Mouse (Mus musculus) frontal cortex, postnatal 25 days (tissue): ENCODE measurements around the gene Mphosph9.

ENCODE experiments used
- DNase-seq, 2 experiments: peaks; one replicate each; pipeline ENCODE4 v3.0.0; 2022; ENCODE audit warnings: low spot score in 2 of 2

Gene Mphosph9

GRCm38 (mm10) chr5:124267652-124268051, 60.1 kb downstream of the Mphosph9 start:
- DNase-seq = no peak

DNA sequence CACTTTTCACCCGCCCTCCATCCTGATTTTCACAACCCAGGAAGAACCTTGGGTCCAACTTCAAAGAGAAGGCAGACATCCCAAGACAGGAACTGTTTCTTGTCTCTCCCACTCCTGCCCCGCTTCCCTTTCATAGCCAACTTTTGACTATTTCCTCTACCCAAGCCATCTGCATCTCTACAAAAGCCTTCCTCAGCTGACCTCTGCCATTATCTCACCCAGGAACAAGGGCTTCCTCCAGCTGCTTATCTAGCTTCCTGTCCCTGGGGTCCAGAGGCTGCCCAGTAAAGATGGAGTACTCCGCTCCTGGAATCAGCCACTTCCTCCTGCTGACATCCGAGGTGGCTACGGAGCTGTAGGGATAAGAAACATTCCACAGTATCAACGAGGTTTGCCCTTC, 61.0 kb downstream of the Mphosph9 start:
- DNase-seq = no peak

- no peak for DNase-seq
These were observed 64.5 kb downstream of the Mphosph9 start for GRCm38 (mm10) chr5:124263246-124263645.

DNA sequence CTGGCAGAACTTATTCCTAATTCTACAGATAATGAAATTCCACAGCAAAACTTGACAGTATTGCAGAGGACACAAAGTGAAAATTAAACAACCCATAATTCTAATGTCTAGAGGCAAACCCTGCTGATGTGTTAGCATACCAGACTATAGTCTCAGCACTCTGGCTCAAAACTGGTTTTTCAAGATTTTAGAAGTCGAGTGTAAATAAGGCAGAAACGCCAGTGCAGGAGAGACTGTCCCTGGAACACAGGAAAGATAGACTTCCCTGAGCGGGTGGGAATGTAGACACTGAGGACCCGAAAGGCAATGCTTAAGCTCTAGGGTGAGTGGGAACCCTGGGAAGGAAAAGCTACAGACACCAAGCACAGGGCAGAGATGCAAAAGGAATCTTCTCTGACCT, 65.7 kb downstream of the Mphosph9 start:
- DNase-seq = no peak

DNA sequence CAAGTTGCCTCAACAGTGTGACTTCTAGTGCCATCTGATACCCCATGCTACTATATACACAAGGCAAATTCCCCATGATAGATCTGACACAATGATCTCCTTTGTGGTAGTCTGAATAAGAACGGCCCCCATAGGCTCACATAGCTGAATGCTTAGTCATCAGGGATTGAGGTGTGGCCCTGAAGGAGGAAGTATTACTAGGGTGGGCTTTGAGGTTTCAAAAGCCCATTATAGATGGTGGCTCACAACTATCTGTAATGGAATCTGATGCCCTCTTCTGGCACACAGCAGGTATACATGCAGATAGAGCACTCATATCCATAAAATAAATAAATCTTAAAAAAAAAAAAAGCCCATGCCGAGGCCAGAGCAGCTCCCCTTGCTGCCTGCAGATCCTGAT, 68.6 kb downstream of the Mphosph9 start:
- DNase-seq = no peak

DNA sequence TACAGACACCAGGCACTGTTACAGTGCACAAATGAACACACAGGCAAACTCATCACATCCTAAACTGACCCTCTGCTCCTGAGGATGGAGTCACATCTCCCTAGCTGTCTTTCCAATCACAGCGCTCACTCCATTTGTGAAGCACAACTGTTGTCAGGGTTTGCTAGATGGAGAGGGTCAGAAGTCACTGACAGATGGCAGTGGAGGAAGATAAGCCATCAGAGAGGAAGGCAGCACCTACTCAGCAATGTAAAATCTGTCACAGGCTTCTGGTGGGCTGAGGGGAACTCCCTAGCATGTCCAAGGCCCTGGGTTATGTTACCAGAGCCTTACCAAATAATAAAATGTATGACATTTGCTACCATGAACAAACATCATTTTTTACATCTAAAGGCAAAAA, 69.7 kb downstream of the Mphosph9 start:
- no peak for DNase-seq

- no peak for DNase-seq
These were observed 72.6 kb downstream of the Mphosph9 start for GRCm38 (mm10) chr5:124255141-124255540.

DNA sequence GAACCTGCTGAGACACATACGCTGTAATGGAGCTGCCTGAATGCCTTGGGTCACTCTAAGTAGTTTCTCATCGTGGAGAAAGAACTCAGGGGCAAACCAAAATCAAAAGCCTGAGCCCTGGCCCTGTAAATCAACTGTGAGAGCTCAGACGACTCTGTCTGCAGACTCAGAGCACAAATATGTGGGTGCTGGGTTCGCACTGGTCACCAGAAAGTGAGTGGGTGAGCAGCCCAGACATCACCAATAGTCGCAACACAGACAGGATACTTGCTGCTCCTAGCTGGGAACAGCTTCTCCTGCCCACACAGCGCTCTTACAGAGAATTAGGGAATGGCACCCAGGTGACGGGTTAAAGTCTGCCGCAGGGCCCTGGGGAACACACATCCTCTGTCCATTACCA, 74.2 kb downstream of the Mphosph9 start:
- no peak for DNase-seq

GRCm38 (mm10) chr5:124252580-124253320, 75.0 kb downstream of the Mphosph9 start:
- no peak for DNase-seq

- no peak for DNase-seq
These were observed 76.7 kb downstream of the Mphosph9 start for GRCm38 (mm10) chr5:124251070-124251469.

DNA sequence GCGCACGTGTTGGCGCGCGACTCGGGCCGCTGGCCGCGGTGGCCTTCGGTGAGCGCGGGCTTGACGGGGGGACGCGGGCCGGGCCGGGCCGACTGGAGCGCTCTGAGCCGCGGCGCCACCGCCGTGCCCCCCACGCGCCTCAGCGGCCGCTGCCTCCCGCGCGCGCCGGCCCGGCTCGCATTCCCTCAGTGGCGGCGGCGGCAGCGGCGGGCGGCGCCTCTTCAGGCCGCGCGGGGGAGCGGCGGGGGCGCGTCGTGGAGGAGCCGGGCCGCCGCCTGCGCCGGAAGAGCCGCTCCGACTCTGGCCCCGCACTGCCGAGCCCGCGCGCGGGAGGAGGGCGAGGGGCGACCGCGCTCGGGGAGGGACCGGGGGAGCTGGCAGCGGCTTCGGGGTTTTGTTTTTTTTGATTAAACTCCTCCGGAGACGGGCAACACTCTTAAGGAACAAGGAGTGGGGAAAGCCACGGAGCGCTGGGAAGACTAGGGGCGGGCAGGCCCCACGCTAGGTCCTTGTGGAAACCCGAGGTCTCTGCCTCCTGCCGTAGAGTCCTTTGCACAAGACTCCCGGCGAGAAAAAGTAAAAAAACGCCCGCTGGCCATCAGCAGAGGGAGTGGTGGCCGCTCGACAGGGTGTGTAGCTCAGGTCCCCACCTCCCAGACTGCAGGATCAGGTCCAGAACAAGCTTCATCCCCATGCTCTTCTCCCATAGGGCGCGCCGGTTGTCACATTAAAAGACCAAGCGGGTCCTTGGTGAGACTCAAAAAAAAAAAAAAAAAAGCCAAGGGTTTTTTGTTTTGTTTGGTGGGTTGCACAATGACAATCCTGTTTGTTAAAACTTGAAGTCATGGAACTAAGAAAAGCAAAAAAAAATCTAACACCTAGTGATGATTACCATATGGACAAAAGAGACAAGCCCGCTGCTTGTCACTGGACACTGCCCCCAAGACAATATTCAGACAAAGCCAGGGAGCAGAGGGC, 77.9 kb downstream of the Mphosph9 start, which contains the start of gene Pitpnm2:
Gene Pitpnm2, minus strand, starts transcription at position 147 of the 978 bp plus-strand sequence.
- no peak for DNase-seq

DNA sequence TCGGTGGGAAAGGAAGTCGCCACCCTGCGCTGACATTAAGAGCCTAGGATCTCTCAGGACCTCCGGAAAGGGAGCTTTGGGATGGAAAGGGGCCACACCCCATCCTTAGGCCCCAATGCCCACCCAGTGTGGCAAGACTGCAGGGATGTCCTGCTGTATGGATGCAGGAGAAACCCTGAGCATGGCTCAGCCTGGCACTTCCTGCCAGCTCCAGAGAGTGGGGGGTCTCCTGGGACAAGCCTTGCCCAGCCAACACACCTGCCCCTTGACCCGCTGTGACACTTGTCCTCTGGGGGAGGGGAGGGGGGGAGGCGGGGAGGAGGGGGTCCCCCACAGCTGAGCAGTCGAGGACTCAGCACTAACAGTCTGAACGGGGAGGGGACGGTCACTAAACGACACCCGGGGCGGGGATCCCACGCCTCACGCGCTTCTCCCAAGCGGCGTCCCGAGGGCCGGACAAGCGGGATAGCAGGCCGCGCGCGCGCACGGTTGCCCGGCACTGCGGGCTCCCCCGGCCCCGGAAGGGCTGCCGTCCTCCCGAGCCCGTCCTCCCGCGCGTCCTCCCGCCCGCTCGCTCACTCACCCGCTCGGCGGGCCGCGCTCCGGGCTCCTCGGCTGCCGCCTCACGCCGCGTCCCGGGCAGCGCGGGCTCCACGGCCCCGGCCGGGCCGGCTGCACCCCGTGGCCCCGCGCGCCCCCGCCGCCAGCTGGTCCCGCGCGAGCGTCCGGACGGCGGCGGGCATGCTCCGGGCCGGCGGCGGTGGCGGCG, 78.7 kb downstream of the Mphosph9 start:
- DNase-seq = no peak

GRCm38 (mm10) chr5:124247986-124248626, 79.7 kb downstream of the Mphosph9 start:
- no peak for DNase-seq

- no peak for DNase-seq
These were observed 80.5 kb downstream of the Mphosph9 start for GRCm38 (mm10) chr5:124247296-124247695.

DNA sequence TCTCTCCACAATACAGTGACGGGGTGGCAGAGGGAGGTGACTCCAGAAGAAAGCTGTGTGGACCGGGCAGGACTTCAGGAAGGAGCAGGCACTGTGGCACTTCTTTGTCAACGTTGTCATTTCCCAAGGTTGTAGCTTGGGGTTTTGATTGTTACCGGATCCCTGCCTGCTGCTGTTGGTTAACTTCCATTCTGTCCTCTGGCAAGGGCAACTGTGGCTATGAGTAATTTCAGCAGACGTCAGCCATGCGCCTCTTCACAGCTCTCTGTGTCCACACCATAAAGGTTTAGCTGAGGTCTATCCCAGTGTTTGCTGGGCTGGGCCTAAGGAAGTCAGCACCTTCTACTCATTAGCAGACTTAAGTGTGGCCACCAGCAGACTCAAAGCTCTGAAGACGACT, 82.9 kb downstream of the Mphosph9 start:
- DNase-seq = no peak

GRCm38 (mm10) chr5:124244449-124244848, 83.3 kb downstream of the Mphosph9 start:
- no peak for DNase-seq

DNA sequence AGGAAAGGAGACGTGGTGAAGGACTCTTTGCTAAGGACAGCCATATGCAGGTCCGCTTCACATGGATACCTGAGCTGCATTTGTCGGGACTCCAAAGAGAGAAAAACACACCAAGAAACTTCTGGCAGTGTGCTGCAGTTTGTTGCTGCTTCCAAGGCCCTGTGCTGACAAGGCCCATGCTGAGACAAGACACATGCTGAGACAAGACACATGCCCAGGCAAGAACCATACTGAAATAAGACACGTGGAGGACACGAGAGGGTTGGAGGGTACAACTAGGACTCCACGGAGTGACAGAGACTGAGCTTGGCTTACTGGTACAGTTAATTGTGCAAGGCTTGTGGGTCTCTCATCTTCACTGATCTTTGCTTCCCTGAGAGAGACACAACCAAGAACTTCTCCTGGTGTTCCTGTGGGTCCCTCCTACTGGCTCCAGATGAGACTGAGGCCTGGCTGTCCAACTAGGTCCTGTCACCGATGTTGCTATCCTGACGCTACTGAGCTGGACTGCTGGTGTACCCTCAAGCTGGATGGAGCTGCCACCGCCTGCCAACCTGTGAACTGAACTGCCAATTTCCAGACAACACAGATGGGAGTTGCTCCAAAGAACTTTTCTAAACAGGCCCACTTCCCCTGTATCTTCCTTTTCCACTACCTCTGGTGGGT, 84.4 kb downstream of the Mphosph9 start:
- no peak for DNase-seq

DNA sequence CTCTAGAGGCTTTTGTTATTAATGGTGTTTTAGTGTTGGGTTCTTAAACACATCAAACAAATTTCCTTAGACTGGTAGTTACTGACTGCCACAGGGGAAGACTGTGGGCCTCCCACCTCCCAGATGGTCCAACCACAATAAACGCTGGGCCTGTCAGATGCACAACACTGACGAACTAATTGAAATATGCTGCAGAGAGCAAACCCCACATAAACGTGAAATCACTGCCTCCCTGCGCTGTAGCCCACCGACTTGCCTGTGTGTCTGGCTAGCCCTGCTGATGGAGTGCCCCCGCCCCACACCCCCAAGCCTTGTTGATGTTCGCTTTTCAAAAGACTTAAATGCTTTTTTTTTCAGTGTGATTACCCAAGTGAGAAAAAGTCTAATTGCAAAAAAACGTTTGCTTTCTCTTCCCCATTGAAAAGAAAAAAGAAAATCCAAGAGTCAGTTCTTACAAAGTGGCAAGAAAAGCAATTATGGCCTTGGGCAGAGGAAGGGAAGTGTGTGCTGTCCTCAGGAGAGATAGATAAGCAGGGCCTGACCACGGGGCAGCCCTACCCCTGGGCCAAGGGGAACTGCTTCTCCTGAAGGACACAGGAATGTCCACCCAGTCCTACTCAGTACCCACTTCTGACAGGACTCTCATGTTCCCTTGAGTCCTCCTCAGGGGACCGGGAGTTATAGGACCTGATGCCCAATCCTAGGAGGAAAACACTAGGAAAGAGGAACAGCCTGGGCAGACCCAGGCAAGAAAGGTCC, 85.9 kb downstream of the Mphosph9 start:
- no peak for DNase-seq

- no peak for DNase-seq
These were observed 86.7 kb downstream of the Mphosph9 start for GRCm38 (mm10) chr5:124240841-124241685.
